Mouse (Mus musculus): ENCODE results near the gene Ahsg. TPM values are rescaled to one million over a fixed set of nuclear protein-coding genes. Genes with fewer than 3 reads are reported as not detected.

Gene Ahsg
- total RNA-seq, 2 experiments from 2014 or later: not detected

DNA sequence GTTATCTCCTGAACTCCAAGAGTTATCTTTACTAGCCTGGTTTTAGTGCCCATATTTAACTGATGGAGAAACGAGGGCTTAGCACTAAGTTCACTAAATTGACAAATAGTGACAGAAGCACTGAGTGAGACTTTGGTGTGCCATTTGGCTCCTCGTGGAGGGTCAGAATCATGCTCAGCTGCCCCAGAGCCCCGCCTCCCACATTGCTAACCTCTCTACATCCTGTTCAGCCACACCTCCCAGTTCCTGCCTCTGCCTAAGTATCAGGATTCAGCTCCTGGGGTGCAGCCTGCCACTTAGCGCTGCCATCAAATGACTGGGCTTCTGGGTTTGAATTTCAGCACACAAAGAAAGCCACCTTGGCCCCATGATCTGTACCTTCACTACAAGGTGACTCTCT lies 5.7 kb upstream of the Ahsg start:
- intact Hi-C loops (cut with DNase I): no loop called here

DNA sequence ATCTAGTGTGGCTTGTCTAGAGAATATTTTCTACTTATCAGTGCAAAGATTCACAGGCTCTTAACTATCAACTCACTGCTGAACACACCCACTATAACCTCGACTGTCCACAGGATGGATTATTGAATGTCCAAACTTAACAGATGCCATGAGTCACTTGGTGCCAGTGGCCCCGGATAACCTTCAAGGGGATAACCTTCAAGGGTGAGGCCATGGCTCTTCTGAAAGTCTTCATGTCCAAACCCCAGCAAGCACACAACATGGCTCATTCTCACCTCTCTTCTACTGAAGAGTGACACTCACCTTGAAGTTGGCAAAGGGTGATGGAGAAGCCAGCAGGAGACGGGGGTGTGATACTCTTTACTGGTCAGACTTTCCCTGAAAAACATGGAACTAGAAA lies 4.4 kb upstream of the Ahsg start:
- no peak for DNase-seq
- intact Hi-C loops (cut with DNase I): no loop called here

More for the DNA sequence above, 5.7 kb upstream of the Ahsg start:
- DNase-seq: no peak

DNA sequence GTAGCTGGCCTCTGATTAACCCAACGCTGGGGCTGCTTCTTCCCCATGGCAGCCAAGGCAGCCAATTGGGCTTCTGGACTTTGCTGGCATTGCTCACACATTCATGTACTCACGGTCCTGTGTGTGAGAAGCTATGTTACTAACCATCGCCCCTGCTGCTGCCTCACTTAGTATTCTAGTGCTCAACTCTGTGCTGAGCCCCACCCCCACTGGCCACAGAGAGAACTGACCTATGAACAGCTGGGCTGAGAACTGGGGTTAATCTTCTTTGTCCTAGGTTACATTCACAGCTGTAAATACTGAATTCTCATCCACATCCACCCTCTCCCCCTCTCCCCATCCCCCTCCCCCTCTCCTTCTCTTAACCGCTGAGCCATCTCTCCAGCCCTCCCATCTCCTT lies 2.2 kb upstream of the Ahsg start:
- intact Hi-C loops (cut with DNase I): no loop called here
- no peak for DNase-seq

DNA sequence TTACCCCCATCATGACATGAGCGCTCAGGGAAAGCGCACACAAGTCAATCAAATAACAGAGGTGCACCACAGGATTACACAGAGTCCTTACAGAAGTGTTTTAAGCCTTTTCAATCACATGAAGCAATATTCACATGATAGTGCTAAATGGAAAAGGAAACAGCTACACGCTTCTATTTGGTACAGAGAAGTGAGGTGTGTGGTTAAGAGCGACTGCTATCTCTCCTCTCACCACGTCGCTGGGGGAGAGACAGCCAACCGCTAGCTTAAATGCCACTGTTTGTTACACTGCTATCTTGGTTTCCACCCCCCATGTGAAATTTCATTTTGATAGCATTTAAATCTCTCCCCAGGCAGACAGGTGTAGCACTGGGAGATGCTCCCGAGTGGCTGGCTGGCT lies 1.4 kb upstream of the Ahsg start:
- no peak for DNase-seq
- intact Hi-C loops (cut with DNase I): no loop called here

DNA sequence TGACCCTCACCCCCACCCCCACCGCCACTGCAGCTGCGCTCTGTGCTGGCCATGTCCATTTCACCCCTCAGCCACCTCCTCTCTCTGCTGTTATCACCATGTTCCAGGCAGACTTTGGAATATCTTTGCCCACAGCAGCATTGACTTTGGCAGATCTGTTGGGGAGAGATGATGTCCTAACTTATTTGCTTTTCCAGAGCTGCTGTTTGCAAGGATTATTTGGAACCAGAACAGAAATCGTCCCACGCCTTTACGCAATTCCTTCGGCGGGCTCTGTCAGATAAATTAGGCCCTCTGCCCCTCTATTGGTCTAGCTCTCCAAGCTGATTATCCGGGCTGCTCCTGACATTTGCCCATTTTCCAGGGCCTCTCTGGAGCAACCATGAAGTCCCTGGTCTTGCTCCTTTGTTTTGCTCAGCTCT lies 667 bp downstream of the Ahsg start:
- no peak for DNase-seq

DNA sequence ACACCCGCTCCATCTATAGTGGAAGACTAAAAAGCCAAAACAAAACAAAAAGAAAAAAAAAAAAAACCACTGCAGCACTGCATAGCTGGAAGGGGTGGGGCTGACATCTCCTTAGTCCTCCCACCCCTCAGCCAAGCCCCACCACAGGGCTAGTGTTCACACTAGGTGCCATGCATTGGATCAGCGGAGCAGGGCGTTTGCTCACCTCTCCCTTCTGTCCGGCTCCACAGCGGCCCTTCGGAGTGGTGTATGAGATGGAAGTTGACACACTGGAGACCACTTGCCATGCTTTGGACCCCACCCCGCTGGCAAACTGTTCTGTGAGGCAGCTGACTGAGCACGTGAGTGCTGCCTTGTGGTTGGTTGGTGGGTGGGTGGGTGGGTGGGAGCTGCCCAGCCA lies 3.0 kb downstream of the Ahsg start:
- DNase-seq: no peak
- intact Hi-C loops (cut with DNase I): no loop called here

More for the DNA sequence above, 667 bp downstream of the Ahsg start:
- intact Hi-C loops (cut with DNase I): no loop called here

DNA sequence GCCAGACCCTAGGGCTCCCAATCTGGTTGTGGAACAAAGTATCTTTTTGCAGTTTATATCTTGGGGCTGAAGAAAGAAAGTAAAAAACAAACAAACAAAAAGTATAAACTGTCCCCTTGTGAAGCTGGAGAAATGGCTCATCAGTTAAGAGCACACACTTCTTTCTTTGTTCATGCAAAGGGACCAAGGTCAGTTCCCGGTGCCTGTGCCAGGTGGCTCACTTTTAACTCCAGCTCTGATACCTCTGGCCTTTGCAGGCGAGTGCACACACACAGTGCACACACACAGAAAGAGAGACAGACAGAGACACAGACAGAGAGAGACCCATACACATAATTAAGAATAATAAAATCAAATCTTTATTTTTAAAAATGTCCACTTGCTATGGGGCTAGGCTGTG lies 5.5 kb downstream of the Ahsg start:
- no peak for DNase-seq
- intact Hi-C loops (cut with DNase I): no loop called here

DNA sequence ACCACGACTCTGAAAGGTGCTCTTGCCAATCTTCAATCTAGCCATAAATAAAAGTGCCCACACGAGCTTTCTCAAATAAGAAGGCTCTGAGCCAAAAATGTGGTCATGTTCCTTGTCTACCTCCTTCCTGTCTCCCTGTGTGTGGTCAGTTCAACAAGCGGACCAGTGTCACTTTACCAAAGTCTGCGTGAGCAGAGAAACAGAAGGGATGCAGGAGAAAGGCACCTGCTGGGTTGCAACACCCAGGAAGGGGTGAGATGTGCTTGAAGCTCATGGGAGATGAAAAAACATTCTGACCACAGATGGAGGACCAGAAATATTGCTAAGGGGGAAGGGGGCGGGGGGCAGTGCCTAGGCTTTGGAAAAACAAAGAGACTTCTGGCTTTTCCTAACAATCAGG lies 8.3 kb downstream of the Ahsg start:
- DNase-seq: no peak
- intact Hi-C loops (cut with DNase I): no loop called here

DNA sequence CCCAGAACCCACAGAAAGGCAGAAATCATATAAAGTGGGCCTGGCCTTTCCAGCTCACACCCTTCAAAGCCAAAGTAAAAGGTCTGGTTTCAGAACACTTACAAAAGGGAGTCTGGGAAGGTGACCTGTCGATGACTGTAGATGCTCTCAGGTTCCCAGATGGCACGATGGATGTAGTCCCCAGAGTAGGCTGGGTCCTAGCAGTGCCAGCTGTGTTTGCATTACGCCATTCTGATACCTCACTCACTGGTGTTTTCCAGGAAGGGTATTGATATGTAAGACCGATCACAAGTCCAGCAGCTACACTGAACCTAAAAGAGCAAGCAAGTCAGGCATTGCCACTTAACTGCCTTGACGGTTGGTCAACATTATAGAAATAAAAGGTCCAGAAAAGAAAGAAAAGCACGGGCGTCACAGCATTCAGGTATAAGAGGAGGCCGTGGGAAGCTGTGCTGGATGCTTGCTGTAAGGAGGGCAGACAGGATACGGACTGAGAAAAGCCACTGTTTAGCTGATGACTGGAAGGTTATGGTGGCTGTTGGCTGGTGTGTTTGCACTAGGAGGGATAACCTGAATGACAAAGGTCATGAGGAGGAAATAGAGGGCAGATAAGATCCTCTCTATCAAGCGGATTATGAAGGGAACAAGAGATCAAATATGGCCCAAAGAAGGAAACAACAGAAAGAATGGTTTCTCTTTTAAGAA lies 8.9 kb downstream of the Ahsg start:
- no peak for DNase-seq
- intact Hi-C loops (cut with DNase I): no loop called here

DNA sequence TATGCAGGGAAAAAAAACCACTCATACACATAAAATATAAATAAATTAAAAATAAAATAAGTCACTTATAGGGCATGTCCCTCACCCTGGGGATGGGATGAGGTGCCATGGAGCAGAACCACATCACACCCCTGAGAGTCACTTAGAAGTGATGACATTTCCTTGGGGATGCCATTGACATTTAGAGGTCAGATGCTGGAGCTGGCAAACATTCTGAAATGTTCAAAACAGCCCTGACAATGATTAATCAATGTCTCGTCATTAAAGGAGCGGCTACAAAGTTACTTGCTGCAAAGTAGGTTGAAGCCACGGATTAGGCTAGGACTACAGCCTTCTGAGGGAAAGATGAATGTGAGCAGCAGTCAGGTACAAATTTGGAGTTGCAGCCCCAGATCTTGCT lies 10.2 kb downstream of the Ahsg start:
- intact Hi-C loops (cut with DNase I): no loop called here

DNA sequence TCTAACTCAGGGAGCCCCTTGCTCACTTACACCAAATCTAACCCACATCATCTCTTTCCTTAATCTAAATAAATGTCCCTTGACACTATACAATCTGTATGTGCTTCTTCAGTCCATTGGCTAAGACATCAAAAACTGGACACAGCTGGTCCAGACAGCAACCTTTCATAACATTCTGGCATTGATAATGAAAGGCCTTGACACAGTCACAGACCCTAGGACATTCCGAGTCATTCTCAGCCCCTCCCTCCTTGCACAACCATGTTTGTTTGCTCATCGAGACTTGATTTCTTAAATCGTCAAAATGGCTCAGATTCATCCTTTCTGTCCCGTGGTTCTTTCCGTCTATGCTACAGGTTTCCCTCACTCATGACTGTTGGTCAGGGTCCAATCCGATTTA lies 18.2 kb downstream of the Ahsg start:
- intact Hi-C loops (cut with DNase I): no loop called here
- DNase-seq: no peak

More for the DNA sequence above, 10.2 kb downstream of the Ahsg start:
- DNase-seq: no peak

DNA sequence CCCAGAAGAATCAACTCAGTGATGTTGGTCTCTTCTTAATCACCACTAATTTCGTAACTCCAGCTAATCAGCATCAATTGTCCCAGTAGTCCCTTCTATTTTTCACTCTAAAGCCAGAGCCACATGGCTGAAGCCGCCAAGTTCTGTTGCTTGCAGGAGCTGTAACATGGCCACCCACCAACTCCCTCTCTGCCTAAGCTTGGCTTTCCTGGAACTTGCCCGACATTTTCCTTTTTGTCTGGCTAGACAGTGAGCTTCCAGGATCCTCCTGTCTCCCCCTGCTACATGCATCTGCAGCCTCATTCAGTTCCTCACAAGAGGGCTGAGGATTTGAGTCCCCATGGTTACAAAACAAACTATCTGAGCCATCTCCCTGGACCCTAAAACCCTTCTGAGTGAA lies 20.9 kb downstream of the Ahsg start:
- intact Hi-C loops (cut with DNase I): no loop called here
- DNase-seq: peak; percentile 9

DNA sequence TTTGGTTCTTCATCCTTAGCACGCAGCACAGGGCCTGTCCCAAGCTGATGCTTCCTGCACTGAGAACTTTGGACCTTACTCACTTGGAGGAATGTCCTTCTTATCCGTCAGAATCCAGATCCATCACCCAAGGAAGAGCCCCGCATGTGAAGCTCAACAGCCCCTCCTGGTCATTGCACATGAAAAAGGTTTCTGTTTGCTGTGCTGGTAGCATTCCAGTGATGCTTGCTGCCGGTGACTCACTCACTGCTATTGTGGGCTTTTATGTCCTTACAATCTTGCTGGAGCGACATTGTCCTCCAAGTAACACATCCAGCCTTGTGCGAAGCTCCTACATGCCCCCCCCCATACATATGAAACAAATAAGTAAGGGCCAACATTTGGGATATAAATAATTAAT lies 21.8 kb downstream of the Ahsg start:
- intact Hi-C loops (cut with DNase I): no loop called here
- DNase-seq: no peak

DNA sequence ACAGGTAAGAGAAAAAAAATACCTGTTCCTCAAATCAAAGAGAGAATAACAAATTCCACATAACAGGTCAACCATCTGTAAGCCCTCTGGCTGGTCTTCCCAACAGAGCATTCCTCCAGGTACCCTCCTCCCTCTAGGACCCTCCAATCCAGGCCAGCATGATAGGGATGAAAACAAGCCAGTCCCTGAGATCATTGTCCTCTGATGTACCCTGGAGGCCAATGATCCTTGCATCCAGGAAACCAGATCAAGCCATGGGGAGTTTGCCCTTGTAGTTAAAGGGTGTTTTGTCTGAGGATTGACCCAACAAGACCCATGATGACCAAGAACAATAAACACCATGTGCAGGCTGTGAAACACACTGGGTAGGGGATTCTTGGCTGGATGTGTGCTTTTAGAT lies 23.2 kb downstream of the Ahsg start:
- no peak for DNase-seq
- intact Hi-C loops (cut with DNase I): no loop called here

DNA sequence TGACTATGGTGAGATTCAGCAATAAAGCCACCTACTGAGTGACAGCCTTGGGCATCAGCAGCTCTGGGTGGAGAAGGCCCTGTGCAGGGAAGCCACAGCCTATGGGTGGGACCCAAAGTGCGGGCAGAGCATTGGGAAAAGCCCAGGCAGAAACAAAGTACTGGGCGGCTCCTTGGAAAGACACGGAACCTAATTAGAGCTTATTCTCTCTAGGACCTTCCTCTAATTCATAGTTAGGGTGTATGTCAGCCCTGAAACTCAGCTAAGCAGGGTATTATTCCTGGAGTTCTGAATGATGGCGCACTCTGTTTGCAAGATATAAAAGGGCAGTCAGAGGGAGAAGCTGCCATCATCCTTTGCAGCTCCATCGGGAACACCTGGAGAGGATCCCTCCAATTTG lies 27.0 kb downstream of the Ahsg start, which contains the start of gene Fetub:
Gene Fetub, plus strand, starts transcription at position 301 of the 400 bp plus-strand sequence.
- no peak for DNase-seq
- intact Hi-C loops (cut with DNase I): no loop called here

DNA sequence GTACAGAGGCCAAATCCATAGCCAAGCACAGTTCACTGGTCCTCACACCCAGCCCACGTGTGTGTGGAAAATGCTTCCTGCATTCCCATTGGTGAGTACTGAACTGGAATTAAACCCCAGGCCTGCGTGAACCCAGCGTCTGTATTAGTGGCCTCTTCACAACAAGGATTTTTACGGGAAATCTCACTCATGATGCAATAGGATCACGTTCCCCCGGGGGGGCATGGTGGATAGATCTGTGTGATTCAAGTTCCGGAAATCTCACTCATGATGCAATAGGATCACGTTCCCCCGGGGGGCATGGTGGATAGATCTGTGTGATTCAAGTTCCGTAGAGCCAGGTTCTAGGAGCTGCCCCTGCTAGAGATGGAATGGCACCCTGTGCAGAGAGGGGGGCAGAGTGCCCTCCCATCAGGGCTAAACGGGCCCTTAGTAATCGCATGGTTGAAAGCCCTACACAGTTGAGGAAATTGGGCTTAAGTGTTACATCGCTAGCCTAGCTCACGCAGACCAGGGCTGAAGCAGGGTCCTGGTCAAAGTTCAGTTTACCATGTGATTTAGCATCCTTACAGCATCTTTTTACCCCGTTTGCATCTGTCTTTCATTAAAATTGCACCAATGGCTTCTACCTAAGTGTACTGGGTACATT lies 27.7 kb downstream of the Ahsg start:
- intact Hi-C loops (cut with DNase I): no loop called here

DNA sequence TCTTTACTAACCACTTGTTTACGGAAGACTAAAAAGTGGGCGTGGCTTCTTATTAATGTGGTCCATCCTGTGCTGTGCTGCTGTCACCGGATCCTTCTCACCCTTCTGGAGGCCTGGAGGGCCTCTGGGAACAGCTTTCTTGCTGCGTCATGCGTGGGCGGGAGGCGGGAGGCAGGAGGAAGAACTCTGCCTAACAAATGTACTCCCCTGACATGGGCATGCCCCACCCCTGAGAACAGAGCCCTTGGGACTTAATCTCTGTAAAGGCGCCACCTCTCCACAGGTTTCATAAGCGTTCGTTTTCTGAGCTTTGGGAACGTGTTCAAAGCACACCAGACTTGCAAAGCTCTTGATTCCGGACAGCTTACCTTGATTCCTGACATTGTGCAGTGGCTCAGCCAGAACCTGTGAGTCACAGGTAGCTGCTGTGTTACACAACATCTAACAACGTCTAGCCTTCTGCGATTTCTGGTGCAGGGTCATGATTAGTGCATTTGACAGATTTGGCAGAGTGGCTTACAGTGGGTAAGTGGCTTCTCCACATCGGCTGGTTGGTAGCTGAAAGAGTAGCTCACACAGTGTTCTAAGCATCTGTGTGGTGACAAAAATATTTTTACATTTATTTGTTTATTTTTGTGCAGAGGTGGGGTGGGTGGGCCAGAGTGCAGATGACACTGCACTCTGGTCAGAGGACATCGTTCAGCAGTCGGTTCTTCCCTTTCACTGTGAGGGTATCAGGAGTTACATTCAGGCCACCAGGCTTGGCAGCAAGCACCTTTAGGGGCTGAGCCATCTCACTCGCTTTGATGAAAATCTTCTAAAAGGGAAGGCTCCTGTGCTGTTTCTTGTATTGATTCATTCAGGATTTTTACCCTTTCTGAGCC lies 29.1 kb downstream of the Ahsg start:
- no peak for DNase-seq
- intact Hi-C loops (cut with DNase I): no loop called here

More for the DNA sequence above, 27.7 kb downstream of the Ahsg start:
- no peak for DNase-seq

DNA sequence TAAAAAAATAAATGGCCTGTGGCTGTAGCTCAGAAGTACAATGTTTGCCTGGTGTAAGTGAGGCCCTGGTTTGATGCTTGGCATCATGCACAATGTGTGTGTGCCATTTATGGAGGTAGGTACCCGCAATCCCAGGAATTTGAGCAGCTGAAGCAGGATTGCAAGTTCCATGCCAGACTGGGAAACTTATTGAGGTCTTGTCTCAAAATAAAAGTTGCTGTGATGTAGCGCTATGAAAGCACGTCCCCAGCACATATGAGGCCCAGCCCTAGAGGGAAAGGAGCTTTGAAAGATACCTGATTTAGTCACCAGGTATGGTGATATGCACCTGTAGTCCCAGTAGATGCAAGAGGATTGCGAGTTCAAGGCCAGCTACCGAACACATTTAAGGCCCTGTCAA lies 30.7 kb downstream of the Ahsg start:
- no peak for DNase-seq
- intact Hi-C loops (cut with DNase I): no loop called here

DNA sequence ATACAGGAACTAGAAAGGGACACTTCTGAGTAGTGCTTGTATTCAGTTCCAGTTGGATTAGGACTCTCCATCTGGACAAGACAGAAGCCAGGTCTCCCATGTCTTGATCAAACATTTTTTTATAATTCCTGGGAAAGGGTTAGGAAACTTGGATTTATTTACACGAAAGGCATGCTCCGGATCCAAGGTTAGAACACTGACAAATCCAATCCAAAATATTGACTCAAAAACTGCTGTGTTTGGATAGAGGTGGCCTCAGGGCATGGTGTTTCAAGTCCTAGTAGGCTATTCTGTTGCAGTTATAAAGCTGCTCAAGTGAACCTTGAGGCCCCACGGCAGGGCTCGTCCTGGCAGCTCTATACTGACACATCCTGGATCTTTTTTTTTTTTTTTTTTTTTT lies 31.4 kb downstream of the Ahsg start:
- DNase-seq: no peak
- intact Hi-C loops (cut with DNase I): no loop called here

DNA sequence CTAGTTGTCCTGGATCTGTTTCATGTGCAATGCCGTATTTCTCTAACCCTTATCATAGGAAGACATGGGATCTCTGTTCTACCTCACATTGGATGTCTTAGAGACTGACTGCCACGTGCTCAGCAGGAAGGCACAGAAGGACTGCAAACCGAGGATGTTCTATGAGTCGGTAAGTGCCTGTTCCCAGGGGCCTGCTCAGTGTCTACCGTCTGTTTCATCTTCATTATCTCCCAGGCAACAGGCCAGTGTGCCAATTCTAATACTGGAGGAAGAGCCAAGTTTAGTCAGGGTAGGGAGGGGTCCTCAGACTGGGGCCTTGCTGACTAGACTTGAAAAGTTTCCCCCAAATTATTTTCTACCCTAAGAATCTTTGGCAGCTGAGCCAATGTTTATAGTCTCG lies 38.5 kb downstream of the Ahsg start:
- intact Hi-C loops (cut with DNase I): no loop called here
- peak; percentile 75 for DNase-seq

DNA sequence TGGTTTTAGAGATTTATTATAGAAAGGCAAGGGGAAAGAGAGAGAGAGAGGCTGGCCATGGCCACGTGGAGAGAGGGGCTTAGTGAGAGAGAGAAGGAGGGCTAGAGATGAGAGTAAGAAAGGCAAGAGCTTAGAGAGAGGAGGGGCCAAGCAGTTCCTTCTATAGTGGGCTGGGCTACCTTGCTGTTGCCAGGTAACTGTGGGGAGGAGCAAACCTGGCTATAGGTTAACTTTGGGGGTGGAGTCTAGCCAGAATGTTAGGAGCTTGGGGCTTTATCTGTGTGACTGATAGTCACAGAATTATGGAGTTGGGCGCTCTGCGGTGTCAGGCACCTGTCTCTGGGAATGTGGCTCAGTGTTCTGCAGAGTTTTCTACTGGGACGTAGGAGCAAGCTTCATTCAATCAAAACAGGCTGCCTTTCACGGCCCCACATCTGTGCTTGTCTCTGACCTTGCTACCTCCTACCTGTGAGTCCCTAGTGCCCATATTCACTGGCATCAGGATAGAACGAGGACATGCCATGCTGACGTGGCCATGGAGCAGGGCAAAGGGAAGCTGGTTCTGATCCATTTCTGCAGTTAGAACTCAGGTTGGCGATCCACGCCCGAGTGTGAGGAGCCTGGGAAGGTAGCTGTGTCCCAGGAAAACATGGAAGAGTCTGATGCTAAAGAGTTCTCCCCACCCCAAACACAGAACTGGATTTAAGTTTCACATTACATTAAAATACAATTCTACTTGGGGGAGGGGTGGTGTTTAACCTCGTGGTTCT lies 40.5 kb downstream of the Ahsg start:
- intact Hi-C loops (cut with DNase I): no loop called here
- DNase-seq: no peak
